Mouse (Mus musculus) brown adipose tissue, adult 24 weeks (tissue): ENCODE results near the gene Cdc73. TPM values are rescaled to one million over a fixed set of nuclear protein-coding genes. Genes with fewer than 3 reads are reported as not detected.

Experiments used
- polyA plus RNA-seq: library from polyadenylated mRNA; stranded (reverse); fragments of >200 nt; gene quantifications from 2 replicates; pipeline ENCODE4 v1.2.4, GENCODE M21; 2012; ENCODE audit not compliant: missing spikeins, insufficient read depth, insufficient read length

Cdc73 gene
- polyA plus RNA-seq, 1 experiment: 26.7 TPM

Other genes with a start within 250 kb of the Cdc73 start
- gene B3galt2, start 62.2 kb downstream of the Cdc73 start, polyA plus RNA-seq: 7.6 and 18.1 TPM in 2 replicates
- 87.4 and 102 TPM in 2 replicates for gene Glrx2, start 13.4 kb upstream of the Cdc73 start, polyA plus RNA-seq
- gene Trove2, start 74.2 kb upstream of the Cdc73 start, polyA plus RNA-seq: 4.9 and 5.0 TPM in 2 replicates
- 35.5 and 35.8 TPM in 2 replicates for gene Uchl5, start 74.4 kb upstream of the Cdc73 start, polyA plus RNA-seq